Mouse (Mus musculus) heart, postnatal 0 days (tissue): ENCODE results near the gene Dapp1.

Experiments used
- CTCF ChIP-seq: IDR thresholded peaks from 2 replicates; pipeline ENCODE4 v1.5.1; 2016; ENCODE audit warnings: antibody characterized with exemption, control low read depth, low read depth
- EP300 ChIP-seq: IDR thresholded peaks from 2 replicates; pipeline ENCODE4 v1.6.1; 2016; ENCODE audit warnings: antibody characterized with exemption, low read depth

DNA sequence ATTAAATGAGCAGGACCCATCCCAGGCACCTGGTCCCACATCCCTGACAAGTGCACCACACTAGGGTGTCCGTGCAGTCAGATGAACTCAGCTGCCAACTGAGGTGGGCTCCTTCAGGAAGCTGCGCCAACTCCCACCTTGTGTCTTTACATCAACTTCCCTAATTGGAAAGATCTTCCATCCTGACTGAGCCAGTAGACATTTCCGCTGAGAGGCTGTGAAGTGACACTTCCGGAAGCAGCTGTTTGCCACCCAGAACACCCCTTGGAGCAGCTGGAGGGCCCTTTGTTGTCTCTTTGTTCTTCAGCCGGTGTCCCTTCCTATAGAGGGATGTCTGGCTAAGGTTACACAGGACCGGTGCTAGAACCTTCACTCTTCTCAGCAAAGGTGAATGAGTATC, 49.2 kb upstream of the Dapp1 start:
- TF ChIP-seq CTCF, result no peak
- no peak for TF ChIP-seq EP300
